Mouse (Mus musculus) heart, embryonic 15.5 days (tissue): ENCODE data around the gene Ralgapa2. TPM values are rescaled to one million over a fixed set of nuclear protein-coding genes. Genes with fewer than 3 reads are reported as not detected.

ENCODE experiments used
- ATAC-seq: fragments of 200-750 bp; cut with Nextera tagmentation; replicated peaks from 2 replicates; pipeline ENCODE4 v1.8.0; 2017; ENCODE audit warnings: low read depth, moderate TSS enrichment; ENCODE audit not compliant: insufficient number of reproducible peaks, insufficient read depth, low FRiP score
- H3K27ac ChIP-seq: fragments of 300-500 bp; sonication (generic); 2 replicates; pipeline ENCODE4 v1.5.1; 2015; ENCODE audit warnings: mild to moderate bottlenecking, inconsistent platforms
- H3K27me3 ChIP-seq: fragments of 300-500 bp; sonication (generic); 2 replicates; pipeline ENCODE4 v1.6.1; 2015; ENCODE audit warnings: inconsistent platforms
- H3K36me3 ChIP-seq: fragments of 300-500 bp; sonication (generic); 2 replicates; pipeline ENCODE4 v1.6.1; 2015; ENCODE audit warnings: mild to moderate bottlenecking, inconsistent platforms
- H3K4me1 ChIP-seq: fragments of 300-500 bp; sonication (generic); replicated peaks from 2 replicates; pipeline ENCODE4 v1.6.1; 2015; ENCODE audit warnings: inconsistent platforms
- H3K4me2 ChIP-seq: fragments of 300-500 bp; sonication (generic); 2 replicates; pipeline ENCODE4 v1.6.1; 2015; ENCODE audit warnings: inconsistent platforms, mild to moderate bottlenecking, moderate library complexity
- H3K4me3 ChIP-seq: fragments of 300-500 bp; sonication (generic); 2 replicates; pipeline ENCODE4 v1.5.1; 2015; ENCODE audit warnings: mild to moderate bottlenecking, inconsistent platforms
- H3K9ac ChIP-seq: fragments of 300-500 bp; sonication (generic); 2 replicates; pipeline ENCODE4 v1.6.1; 2015; ENCODE audit warnings: mild to moderate bottlenecking, inconsistent platforms
- H3K9me3 ChIP-seq: fragments of 300-500 bp; sonication (generic); replicated peaks from 2 replicates; pipeline ENCODE4 v1.6.1; 2016; ENCODE audit warnings: inconsistent platforms
- WGBS: fragments of 180-500 bp; shearing (Covaris S2); methylation state at CpG from one replicate; pipeline ENCODE4 v1.1.7; 2015; ENCODE audit warnings: mixed read lengths; 5-methylcytosine and 5-hydroxymethylcytosine counted together
- polyA plus RNA-seq: library from polyadenylated mRNA; unstranded; fragments of >200 nt; fragmentation: Nextera tagmentation; extraction: Ambion mirVana; gene quantifications from 2 replicates; pipeline ENCODE4 v1.2.1, GENCODE M21; 2015

The Ralgapa2 gene
- 9.9 and 10.7 TPM in 2 replicates for polyA plus RNA-seq

DNA sequence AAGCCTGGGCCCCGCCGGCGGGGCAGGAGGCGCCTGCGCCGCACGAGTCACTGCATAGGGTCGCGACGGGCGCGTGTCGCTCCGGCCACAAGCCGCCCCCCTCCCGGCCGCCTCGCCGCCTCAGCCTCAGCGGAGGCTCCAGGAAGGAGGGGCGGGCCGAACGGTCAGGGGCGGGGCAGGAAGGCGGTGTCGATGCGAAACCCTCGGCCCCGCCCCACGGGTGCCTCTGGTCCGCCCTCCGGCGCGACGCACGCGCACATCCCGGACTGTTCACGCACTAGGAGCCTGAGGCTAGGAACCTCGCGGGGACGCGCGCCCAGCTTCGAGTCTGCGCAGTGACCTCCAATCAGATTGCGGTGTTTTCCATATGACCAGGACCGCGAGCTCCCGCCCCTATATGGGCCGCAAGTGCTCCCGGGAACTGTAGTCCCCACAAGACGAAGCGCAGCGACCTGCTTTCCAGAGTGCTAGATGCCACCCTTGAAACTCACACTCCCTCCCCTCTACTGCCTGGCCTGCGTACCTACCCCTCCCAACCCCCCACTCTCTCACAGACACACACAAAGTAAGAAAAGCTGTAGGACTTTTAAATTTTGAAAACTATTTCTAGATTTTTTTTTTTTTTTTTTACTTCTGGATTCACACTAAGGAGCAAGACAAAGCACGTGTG is at the start of gene Ralgapa2:
Ralgapa2 (minus strand) TSS at position 434 of the 670 bp plus-strand sequence.
- peak; percentile 99 for ATAC-seq
- Histone ChIP-seq H3K36me3 (no peaks in the 10 kb centered on the region), H3K27ac (peak within 1 kb of the TSS; percentile 77), H3K27me3 (no peaks in the 10 kb centered on the region), H3K9me3 (no peaks in the 10 kb centered on the region), H3K9ac (peak within 1 kb of the TSS; percentile 86), H3K4me1 (peaks cover 16% of the 10 kb centered on the region), H3K4me3 (peak within 1 kb of the TSS; percentile 80), H3K4me2 (peak within 1 kb of the TSS; percentile 78)
- 1% methylated on average over 42 of the region's 57 CpGs for WGBS

DNA sequence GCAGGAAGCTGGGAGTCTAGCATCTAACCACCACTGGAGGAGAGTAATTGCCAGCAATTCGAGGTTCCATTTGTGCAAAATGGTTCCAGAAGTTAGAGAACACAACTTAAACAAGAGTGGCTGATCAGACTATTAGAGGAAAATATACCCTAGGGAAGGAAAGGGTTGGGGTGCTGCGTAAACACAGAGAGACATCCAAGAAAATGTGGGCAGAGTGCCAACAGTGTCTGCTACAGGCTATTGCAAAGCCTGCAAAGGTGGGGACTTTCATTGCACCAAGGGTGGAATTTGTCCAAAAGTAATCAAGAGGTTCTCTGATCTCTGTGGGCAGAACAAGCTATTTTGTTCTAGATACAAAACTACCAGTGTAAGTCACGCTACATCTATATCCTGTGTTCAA is 49.4 kb upstream of the Ralgapa2 start:
- Histone ChIP-seq H3K9ac (no peak overlapping the region), H3K27ac (peak overlapping the region; percentile 50), H3K4me3 (no peak overlapping the region), H3K4me2 (no peak overlapping the region), H3K4me1 (peaks cover 5% of the 10 kb centered on the region), H3K36me3 (no peaks in the 10 kb centered on the region), H3K9me3 (no peaks in the 10 kb centered on the region), H3K27me3 (no peaks in the 10 kb centered on the region)
- WGBS, result 51% methylated on average over 3 of the region's 3 CpGs
- no peak for ATAC-seq

DNA sequence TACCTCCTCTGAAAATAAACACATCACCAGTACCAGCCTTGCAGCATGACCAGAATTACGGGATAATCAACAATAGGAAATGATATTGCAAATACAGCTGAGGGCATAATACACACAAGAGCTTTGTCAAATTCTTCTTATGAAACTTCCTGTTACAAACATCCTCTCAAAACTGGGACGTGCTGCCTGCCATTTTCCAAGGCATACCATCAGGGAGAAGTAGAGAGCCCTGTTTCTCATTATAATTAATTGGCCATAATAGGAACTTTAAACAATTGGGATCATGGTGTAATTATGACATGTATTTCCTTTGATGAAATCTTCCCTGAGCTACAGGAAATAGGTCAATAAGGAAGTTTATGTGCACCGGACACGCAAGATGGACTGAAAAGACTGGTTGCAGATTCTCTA is 48.5 kb upstream of the Ralgapa2 start:
- H3K4me2 ChIP-seq, result no peak overlapping the region

DNA sequence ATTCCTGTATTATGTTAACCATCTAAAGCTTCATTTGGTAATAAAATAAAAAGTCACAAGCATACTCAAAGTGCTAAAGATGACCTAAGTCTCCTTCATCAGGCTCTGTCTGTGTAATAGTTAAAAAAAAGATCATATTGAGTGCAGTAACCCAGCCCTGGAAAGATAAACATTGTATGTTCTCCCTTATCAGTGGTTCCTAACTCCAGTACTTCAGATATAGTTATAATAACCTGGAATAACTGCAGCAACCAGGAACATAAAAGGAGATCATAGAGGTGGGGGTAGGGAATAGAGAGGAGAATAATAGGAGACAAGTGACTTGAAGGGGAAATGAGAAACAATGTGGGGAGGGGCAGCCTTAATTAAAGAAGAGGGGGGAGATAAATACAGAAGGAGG is 44.0 kb upstream of the Ralgapa2 start:
- Histone ChIP-seq H3K4me3 (no peak overlapping the region), H3K27me3 (no peaks in the 10 kb centered on the region), H3K9me3 (no peaks in the 10 kb centered on the region), H3K9ac (no peak overlapping the region), H3K36me3 (no peaks in the 10 kb centered on the region), H3K4me1 (no peaks in the 10 kb centered on the region), H3K4me2 (no peak overlapping the region), H3K27ac (no peak overlapping the region)
- ATAC-seq, result no peak

More for the DNA sequence above, 48.5 kb upstream of the Ralgapa2 start:
- Histone ChIP-seq H3K36me3 (no peaks in the 10 kb centered on the region), H3K4me3 (no peak overlapping the region), H3K4me1 (peaks cover 5% of the 10 kb centered on the region), H3K9ac (no peak overlapping the region), H3K27me3 (no peaks in the 10 kb centered on the region), H3K9me3 (no peaks in the 10 kb centered on the region), H3K27ac (no peak overlapping the region)
- no peak for ATAC-seq
- 66% methylated on average over 4 of the region's 4 CpGs for WGBS

DNA sequence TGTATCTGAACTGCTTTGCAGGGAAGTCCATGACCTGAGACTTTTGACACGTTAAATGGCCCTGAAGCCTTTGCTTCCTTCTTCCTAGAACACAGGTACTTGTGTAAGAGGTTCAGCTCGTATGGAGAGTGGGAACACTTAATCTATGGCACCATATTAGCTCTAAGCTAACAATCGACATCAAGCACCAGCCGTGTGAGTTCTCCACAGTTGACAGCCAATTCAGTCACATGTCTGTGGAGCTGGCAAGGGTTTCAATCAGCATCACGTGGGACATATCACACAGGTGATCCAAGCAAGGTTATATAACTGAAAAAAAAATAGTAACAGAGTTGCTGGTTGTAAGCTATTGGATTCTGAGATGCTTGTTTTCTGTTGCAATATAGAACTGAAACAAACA is 43.2 kb upstream of the Ralgapa2 start:
- Histone ChIP-seq H3K4me2 (no peak overlapping the region), H3K36me3 (no peaks in the 10 kb centered on the region), H3K9ac (no peak overlapping the region), H3K9me3 (no peaks in the 10 kb centered on the region), H3K27me3 (no peaks in the 10 kb centered on the region), H3K27ac (no peak overlapping the region), H3K4me1 (no peaks in the 10 kb centered on the region), H3K4me3 (no peak overlapping the region)
- no peak for ATAC-seq
- 60% methylated on average over 5 of the region's 5 CpGs for WGBS

DNA sequence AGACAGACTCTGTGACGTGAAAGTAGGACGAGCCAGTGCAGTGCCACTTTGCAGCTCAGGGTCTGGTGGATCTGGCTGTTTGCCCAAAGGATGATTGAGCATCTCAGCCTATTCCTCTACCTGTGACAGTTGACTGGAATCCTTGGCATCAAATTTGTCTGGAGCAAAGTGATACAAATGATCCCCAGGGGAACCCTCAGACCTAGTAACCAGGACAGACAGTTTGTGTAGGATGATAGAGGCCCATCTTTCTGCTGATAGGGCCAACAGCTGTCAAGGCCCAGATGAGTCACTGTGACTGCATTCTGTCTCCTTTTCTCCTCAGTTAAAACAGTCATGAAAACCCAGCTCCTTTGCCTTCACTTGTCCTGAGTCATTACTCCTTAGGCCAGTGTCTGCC is 41.6 kb upstream of the Ralgapa2 start:
- H3K4me2 ChIP-seq, result no peak overlapping the region
- WGBS, result 17% methylated on average over 2 of the region's 2 CpGs

DNA sequence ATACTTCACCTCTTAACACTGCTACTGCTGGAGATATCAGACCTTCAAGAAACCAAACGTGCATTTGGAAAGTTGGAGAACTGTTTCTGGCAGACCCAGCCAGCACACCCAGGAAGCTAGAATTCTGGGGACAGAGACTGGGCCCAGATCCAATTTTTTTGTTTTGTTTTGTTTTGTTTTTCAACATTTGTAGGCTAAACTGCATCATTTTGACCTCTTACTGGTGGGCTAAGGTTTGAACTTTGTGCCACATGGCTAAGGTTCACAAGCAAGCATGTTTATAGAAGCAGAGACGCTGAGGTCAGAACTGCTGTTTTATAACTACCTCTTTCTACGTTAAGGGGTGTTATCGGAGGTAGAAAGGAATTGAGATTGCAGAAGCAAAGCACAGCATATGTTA is 39.7 kb upstream of the Ralgapa2 start:
- no peak overlapping the region for H3K4me3 ChIP-seq
- no peak overlapping the region for H3K4me2 ChIP-seq
- H3K27ac ChIP-seq, result no peak overlapping the region
- 64% methylated on average over 4 of the region's 4 CpGs for WGBS
- ATAC-seq, result no peak
- H3K9me3 ChIP-seq, result no peaks in the 10 kb centered on the region
- peaks cover 12% of the 10 kb centered on the region for H3K4me1 ChIP-seq
- no peaks in the 10 kb centered on the region for H3K36me3 ChIP-seq
- H3K9ac ChIP-seq, result no peak overlapping the region
- no peaks in the 10 kb centered on the region for H3K27me3 ChIP-seq

More for the DNA sequence above, 41.6 kb upstream of the Ralgapa2 start:
- H3K27ac ChIP-seq, result no peak overlapping the region
- H3K27me3 ChIP-seq, result no peaks in the 10 kb centered on the region
- no peak for ATAC-seq
- H3K9me3 ChIP-seq, result no peaks in the 10 kb centered on the region
- H3K36me3 ChIP-seq, result no peaks in the 10 kb centered on the region
- H3K4me1 ChIP-seq, result peaks cover 12% of the 10 kb centered on the region
- no peak overlapping the region for H3K4me3 ChIP-seq
- H3K9ac ChIP-seq, result no peak overlapping the region

DNA sequence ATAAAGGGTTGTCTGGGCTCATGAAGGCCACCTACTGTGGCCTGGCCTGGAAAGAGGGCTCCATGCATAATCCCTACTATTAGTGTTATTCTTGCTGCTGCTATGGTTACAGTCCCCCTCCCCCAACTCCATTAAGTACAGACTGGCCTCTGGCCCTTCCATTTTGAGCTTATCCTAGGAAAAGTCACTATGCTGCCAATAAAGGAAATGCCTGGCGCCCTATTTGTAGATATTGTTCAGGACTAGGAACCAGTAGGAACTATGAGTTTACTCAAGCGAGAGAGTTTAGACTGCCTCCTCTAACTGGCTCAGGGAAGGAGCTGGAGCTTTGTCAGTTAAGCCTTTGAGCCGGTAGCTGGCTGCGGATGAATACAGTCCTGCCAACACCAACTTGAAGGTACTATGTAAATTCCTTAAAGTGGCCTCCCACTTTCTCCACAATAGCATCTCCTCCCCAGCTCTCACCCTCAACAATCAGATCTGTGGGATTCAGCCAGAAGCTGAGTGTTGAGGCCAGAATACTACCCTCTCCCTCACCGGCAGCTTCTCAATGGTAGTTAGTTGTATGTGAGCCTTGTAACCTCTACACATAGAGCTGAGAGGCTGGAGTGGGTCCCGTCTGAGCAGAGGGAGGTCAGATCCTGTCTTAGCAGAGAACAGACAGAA is 37.1 kb upstream of the Ralgapa2 start:
- peak; percentile 81 for ATAC-seq

DNA sequence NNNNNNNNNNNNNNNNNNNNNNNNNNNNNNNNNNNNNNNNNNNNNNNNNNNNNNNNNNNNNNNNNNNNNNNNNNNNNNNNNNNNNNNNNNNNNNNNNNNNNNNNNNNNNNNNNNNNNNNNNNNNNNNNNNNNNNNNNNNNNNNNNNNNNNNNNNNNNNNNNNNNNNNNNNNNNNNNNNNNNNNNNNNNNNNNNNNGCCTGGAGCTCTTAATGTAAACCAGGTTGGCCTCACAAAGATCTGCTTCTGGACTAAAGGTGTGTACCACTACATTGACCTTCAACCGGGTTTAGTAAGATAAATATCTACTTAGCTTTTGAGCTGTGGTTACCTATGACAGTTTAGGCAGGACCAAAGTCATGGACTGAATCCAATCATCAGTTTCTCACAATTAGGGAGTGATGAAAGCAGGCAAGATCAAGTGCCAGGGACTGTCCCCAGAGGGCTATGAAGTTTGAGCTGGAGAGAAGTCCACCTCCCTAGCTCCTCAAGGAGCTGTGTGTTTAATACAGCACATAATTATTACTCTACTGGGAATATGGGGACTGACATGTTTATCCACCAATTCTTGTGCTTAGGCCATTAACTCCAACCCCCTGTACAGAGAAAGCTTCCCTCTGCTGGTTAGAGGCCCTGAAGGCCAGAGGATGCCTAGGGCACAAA is 32.1 kb upstream of the Ralgapa2 start:
- H3K4me1 ChIP-seq, result peaks cover 6% of the 10 kb centered on the region
- 0 out of 2 replicates have a peak, but pooled peaks cover 5% of the 10 kb centered on the region for H3K9me3 ChIP-seq
- no peaks in the 10 kb centered on the region for H3K36me3 ChIP-seq
- no peak overlapping the region for H3K9ac ChIP-seq
- H3K27ac ChIP-seq, result no peak overlapping the region
- no peak overlapping the region for H3K4me2 ChIP-seq
- no peak overlapping the region for H3K4me3 ChIP-seq
- ATAC-seq, result no peak
- WGBS, result 64% methylated on average over 1 of the region's 1 CpGs
- no peaks in the 10 kb centered on the region for H3K27me3 ChIP-seq

More for the DNA sequence above, 37.1 kb upstream of the Ralgapa2 start:
- no peak overlapping the region for H3K4me3 ChIP-seq
- H3K9me3 ChIP-seq, result no peaks in the 10 kb centered on the region
- H3K36me3 ChIP-seq, result no peaks in the 10 kb centered on the region
- no peak overlapping the region for H3K9ac ChIP-seq
- H3K4me1 ChIP-seq, result peaks cover 12% of the 10 kb centered on the region
- WGBS, result 17% methylated on average over 6 of the region's 6 CpGs
- peak overlapping the region; percentile 74 for H3K27ac ChIP-seq
- no peaks in the 10 kb centered on the region for H3K27me3 ChIP-seq
- no peak overlapping the region for H3K4me2 ChIP-seq

DNA sequence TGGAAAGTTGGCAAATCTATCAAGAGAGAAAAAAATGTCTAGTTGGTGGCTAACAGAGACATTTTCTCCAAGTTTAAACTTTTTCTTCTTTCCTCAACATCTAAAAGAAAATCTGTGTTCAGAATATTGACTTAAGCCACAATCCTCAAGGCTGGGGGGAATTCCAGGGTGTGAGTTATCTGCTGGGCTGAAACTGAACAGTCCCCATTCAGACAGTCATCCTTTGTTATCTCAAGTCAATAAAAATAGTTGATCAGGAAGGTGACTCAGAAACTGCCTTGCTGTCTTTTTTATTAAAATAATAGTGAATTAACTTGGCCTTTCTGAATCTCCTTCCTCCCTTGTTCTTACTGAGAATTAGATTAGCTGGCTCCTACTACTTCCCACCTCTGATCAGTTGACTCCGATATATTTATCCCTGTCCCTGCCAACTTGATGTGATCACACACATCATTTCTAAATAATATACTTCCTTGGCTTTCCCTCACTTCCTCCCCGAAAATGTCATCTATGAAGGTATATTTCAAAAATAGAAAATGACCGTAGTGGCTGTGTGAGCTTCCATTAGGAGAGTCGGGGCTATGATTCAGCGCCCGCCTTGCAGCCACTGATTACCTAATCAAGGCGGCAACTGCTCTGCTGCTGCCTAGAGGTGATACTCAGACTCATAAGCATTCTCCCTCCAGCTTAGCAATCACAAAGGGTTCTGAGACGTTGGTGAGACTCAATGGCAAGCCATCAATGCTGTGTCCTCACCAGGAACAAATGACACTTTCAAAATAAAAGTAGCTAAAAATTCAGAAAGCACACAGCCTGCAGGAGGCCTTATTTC is 21.2 kb upstream of the Ralgapa2 start:
- no peak overlapping the region for H3K9ac ChIP-seq
- H3K36me3 ChIP-seq, result no peaks in the 10 kb centered on the region
- peak overlapping the region; percentile 42; the same call in 1 of the 2 replicates for H3K27ac ChIP-seq
- H3K4me1 ChIP-seq, result peaks cover 10% of the 10 kb centered on the region
- H3K27me3 ChIP-seq, result no peaks in the 10 kb centered on the region
- H3K4me2 ChIP-seq, result no peak overlapping the region
- H3K4me3 ChIP-seq, result no peak overlapping the region
- H3K9me3 ChIP-seq, result no peaks in the 10 kb centered on the region
- peak; percentile 50; the same call in 1 of the 2 replicates for ATAC-seq
- 26% methylated on average over 8 of the region's 8 CpGs for WGBS

DNA sequence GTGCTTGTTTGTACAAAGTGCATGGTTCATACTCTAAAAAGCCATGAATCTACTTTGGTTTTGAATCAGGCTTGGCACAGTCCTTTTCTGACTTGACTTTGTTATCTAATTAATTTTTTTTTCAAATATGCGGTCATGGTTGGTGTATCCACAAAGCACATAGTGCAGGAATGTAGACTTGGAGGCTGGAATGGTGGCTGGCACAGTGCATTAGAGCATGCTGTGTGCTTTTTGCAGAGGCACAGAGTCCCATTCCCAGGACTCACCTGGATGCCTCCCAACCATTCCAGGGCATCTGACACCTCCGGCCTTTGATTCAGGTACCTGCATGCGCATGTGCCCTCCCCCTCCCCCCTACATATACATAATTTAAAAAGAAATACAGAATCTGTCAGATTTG is 20.3 kb upstream of the Ralgapa2 start:
- Histone ChIP-seq H3K4me1 (peaks cover 10% of the 10 kb centered on the region), H3K27ac (0 out of 2 replicates have a peak overlapping the region, but pooled peaks have one; percentile 11), H3K36me3 (no peaks in the 10 kb centered on the region), H3K9ac (no peak overlapping the region), H3K27me3 (no peaks in the 10 kb centered on the region), H3K4me3 (no peak overlapping the region), H3K9me3 (no peaks in the 10 kb centered on the region), H3K4me2 (no peak overlapping the region)
- WGBS, result 75% methylated on average over 3 of the region's 3 CpGs
- no peak for ATAC-seq
